Comparison of ENCODE assay signal across 16 mouse cellular contexts in the genomic region with DNA sequence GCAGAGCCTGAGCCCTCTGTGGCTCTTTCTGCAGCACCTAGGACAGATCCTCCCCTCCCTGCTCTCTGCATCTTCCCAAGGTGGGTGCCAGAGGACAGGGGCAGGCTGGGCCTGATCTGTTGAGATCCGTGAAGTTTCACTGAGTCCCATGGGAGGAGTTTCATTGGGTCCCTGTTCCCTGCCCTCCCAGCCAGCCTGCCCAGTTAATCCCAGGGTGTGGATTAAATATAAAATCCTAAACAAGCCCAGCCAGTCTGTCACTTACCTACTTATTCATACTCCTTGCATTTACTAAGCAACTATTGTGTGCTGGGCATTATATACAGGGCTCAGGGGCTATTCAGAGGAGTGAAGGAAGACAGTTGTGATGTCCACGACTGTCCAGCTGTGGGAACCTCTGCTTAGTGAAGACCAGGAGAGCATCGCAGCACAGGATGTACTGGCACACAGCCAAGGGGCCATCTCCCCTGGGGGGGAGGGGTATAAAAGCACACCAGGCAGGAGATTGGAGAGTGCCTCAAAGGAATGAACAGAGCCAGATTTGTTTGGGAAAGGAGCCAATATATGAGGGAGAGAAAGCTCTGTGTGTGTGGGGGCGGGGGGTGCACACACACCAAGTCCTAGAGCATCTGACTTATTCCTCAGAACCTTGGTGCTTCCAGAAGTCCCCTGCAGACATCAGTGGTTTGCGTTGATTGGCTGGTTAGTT. TPM values are rescaled to one million over a fixed set of nuclear protein-coding genes. Genes with fewer than 3 reads are reported as not detected.
DNase-seq lines count a peak whose midpoint lies in the region; ATAC-seq lines count a peak whose summit lies in the region.
"Had no signal": no experiment of that assay in that cellular context is flagged by ENCODE, and none has a peak within 500 bp of the region (broad histone marks: within the 10 kb centered on the region; RNA-seq: fewer than 3 reads in every experiment).

No protein-coding gene starts in this region.

- H3K4me2 ChIP-seq in heart, embryonic 15.5 days = no peak overlapping the region
- H3K4me2 ChIP-seq in lung, embryonic 16.5 days (ENCODE audit: low read depth, low read length) = no peak overlapping the region
- no peak overlapping the region for H3K4me2 ChIP-seq in forebrain, embryonic 16.5 days (ENCODE audit: low read length)
- no peak overlapping the region for H3K4me2 ChIP-seq in stomach, embryonic 14.5 days (replicated peaks; ENCODE audit: low read depth, low read length)
- H3K4me2 ChIP-seq: liver, embryonic 13.5 days had no signal

- H3K9me3 ChIP-seq in heart, embryonic 15.5 days (replicated peaks) = no peaks in the 10 kb centered on the region
- no peaks in the 10 kb centered on the region for H3K9me3 ChIP-seq in lung, embryonic 16.5 days (ENCODE audit: control insufficient read depth, low read length)
- H3K9me3 ChIP-seq in forebrain, embryonic 16.5 days (ENCODE audit: control insufficient read depth, low read length) = no peaks in the 10 kb centered on the region
- H3K9me3 ChIP-seq in stomach, embryonic 14.5 days (ENCODE audit: control insufficient read depth, low read depth, low read length) = no peaks in the 10 kb centered on the region
- H3K9me3 ChIP-seq: liver, embryonic 13.5 days had no signal

- H3K27ac ChIP-seq in heart, embryonic 15.5 days = peak overlapping the region; percentile 37; the same call in 1 of the 2 replicates
- no peak overlapping the region for H3K27ac ChIP-seq in lung, embryonic 16.5 days (ENCODE audit: low read length)
- H3K27ac ChIP-seq in forebrain, embryonic 16.5 days (ENCODE audit: low read length) = peak overlapping the region; percentile 90
- peak overlapping the region; percentile 23; the same call in 1 of the 2 replicates for H3K27ac ChIP-seq in stomach, embryonic 14.5 days (ENCODE audit: low read length)
- H3K27ac ChIP-seq: heart, adult 2 months; liver, embryonic 13.5 days had no signal

- 0 out of 2 replicates have a peak, but pooled peaks have one; percentile 11 for ATAC-seq in heart, embryonic 15.5 days (replicated peaks; ENCODE audit: insufficient number of reproducible peaks, insufficient read depth, low FRiP score, low read depth)
- ATAC-seq in lung, embryonic 16.5 days (ENCODE audit: low read depth) = peak; percentile 30; the same call in 1 of the 2 replicates
- ATAC-seq in forebrain, embryonic 16.5 days = no peak; the same call in 1 of the 2 replicates
- ATAC-seq in stomach, embryonic 14.5 days (ENCODE audit: insufficient number of reproducible peaks, insufficient read depth, low FRiP score, low read depth) = peak; percentile 43; the same call in 1 of the 2 replicates

- H3K9ac ChIP-seq in heart, embryonic 15.5 days = no peak overlapping the region
- H3K9ac ChIP-seq in lung, embryonic 16.5 days (ENCODE audit: low read length) = no peak overlapping the region
- no peak overlapping the region for H3K9ac ChIP-seq in forebrain, embryonic 16.5 days (replicated peaks; ENCODE audit: low read depth, low read length)
- no peak overlapping the region for H3K9ac ChIP-seq in stomach, embryonic 14.5 days (replicated peaks; ENCODE audit: low read depth, low read length)
- H3K9ac ChIP-seq: liver, embryonic 13.5 days had no signal

- no peak overlapping the region for H3K4me3 ChIP-seq in heart, embryonic 15.5 days
- H3K4me3 ChIP-seq in lung, embryonic 16.5 days (ENCODE audit: low read length) = no peak overlapping the region
- no peak overlapping the region for H3K4me3 ChIP-seq in forebrain, embryonic 16.5 days (replicated peaks; ENCODE audit: low read length)
- H3K4me3 ChIP-seq in stomach, embryonic 14.5 days (ENCODE audit: low read depth, low read length) = no peak overlapping the region
- H3K4me3 ChIP-seq: heart, adult 2 months; liver, embryonic 13.5 days had no signal

- no peaks in the 10 kb centered on the region for H3K36me3 ChIP-seq in heart, embryonic 15.5 days
- no peaks in the 10 kb centered on the region for H3K36me3 ChIP-seq in lung, embryonic 16.5 days (ENCODE audit: control insufficient read depth, insufficient read depth, low read length)
- H3K36me3 ChIP-seq in forebrain, embryonic 16.5 days (ENCODE audit: control insufficient read depth, insufficient read depth) = no peaks in the 10 kb centered on the region
- no peaks in the 10 kb centered on the region for H3K36me3 ChIP-seq in stomach, embryonic 14.5 days (ENCODE audit: control insufficient read depth, insufficient read depth, low read length)
- H3K36me3 ChIP-seq: liver, embryonic 13.5 days had no signal

- 40% methylated on average over 5 of the region's 5 CpGs for WGBS in heart, embryonic 15.5 days
- WGBS in lung, embryonic 16.5 days = 32% methylated on average over 5 of the region's 5 CpGs
- WGBS in forebrain, embryonic 16.5 days = 31% methylated on average over 5 of the region's 5 CpGs
- 33% methylated on average over 4 of the region's 5 CpGs for WGBS in stomach, embryonic 14.5 days

- DNase-seq in heart, postnatal 14 days = no peak
- no peak for DNase-seq in lung, adult 18-20 months
- no peak for DNase-seq in cerebellum, postnatal 36 days
- no peak for DNase-seq in thymus, postnatal 0 days (ENCODE audit: low spot score)
- DNase-seq: B cell, adult 2 months; heart, adult 2 months; kidney, postnatal 10 days; liver, embryonic 13.5 days; right cerebral cortex, postnatal 4 days; thymus, adult 2 months had no signal

- peaks cover 26% of the 10 kb centered on the region; the same call in 1 of the 2 replicates for H3K27me3 ChIP-seq in heart, embryonic 15.5 days
- peaks cover 12% of the 10 kb centered on the region; the same call in 1 of the 2 replicates for H3K27me3 ChIP-seq in lung, embryonic 16.5 days (ENCODE audit: control insufficient read depth, insufficient read depth, low read depth, low read length)
- H3K27me3 ChIP-seq in forebrain, embryonic 16.5 days (replicated peaks; ENCODE audit: control insufficient read depth, insufficient read depth, low read length) = no peaks in the 10 kb centered on the region
- no peaks in the 10 kb centered on the region for H3K27me3 ChIP-seq in stomach, embryonic 14.5 days (ENCODE audit: control insufficient read depth, insufficient read depth, low read length)

- intact Hi-C loops in heart, postnatal 14 days (cut with DNase I) = no loop called here

- H3K4me1 ChIP-seq in heart, embryonic 15.5 days (replicated peaks) = peaks cover 56% of the 10 kb centered on the region
- peaks cover 16% of the 10 kb centered on the region for H3K4me1 ChIP-seq in lung, embryonic 16.5 days (replicated peaks; ENCODE audit: control insufficient read depth, insufficient read depth, low read length)
- peaks cover 84% of the 10 kb centered on the region for H3K4me1 ChIP-seq in forebrain, embryonic 16.5 days (replicated peaks; ENCODE audit: control insufficient read depth, insufficient read depth, low read length)
- H3K4me1 ChIP-seq in stomach, embryonic 14.5 days (ENCODE audit: control insufficient read depth, insufficient read depth, low read length) = peaks cover 38% of the 10 kb centered on the region

RNA-seq across cellular contexts. Expression of a gene that starts 36.8 kb away (rescaled TPM):
- 1.3 and 2.5 TPM in 2 replicates for polyA plus RNA-seq in heart, embryonic 15.5 days (2015; fragmentation: Nextera tagmentation; extraction: Ambion mirVana)
- 1 to 10 TPM in 1 of 2 experiments, under 1 TPM in 1; 0.98 to 1.0 TPM for total RNA-seq in heart, postnatal 14 days (2021)
- polyA plus RNA-seq in lung, embryonic 16.5 days (2015; fragmentation: Nextera tagmentation; extraction: Ambion mirVana) = 0.99 and 1.1 TPM in 2 replicates
- polyA plus RNA-seq in forebrain, embryonic 16.5 days (2015; fragmentation: Nextera tagmentation; extraction: Ambion mirVana) = 13.8 and 16.1 TPM in 2 replicates
- 7.4 and 9.2 TPM in 2 replicates for polyA plus RNA-seq in stomach, embryonic 14.5 days (2014; fragmentation: Nextera tagmentation; extraction: Ambion mirVana)
- 1.3 and 1.5 TPM in 2 replicates for polyA plus RNA-seq in thymus, postnatal 0 days (2015; fragmentation: Nextera tagmentation; extraction: Ambion mirVana)
- total RNA-seq: megakaryocyte progenitor cell, adult 5-6 weeks; MEL had no signal
